Mouse (Mus musculus) forebrain, embryonic 16.5 days (tissue): ENCODE results near the gene Ggta1. TPM values are rescaled to one million over a fixed set of nuclear protein-coding genes. Genes with fewer than 3 reads are reported as not detected.

Experiments
- ATAC-seq: fragments of 200-750 bp; cut with Nextera tagmentation; 2 replicates; pipeline ENCODE4 v1.8.0; 2017; ENCODE audit warnings: mild to moderate bottlenecking, moderate library complexity
- H3K27ac ChIP-seq: fragments of 300-500 bp; sonication (generic); 2 replicates; pipeline ENCODE4 v1.5.1; 2014; ENCODE audit warnings: low read length, control low read depth
- H3K27me3 ChIP-seq: fragments of 300-500 bp; sonication (generic); replicated peaks from 2 replicates; pipeline ENCODE4 v1.6.1; 2014; ENCODE audit warnings: low read length; ENCODE audit not compliant: control insufficient read depth, insufficient read depth
- H3K36me3 ChIP-seq: fragments of 300-500 bp; sonication (generic); 2 replicates; pipeline ENCODE4 v1.6.1; 2014; ENCODE audit not compliant: control insufficient read depth, insufficient read depth
- H3K4me1 ChIP-seq: fragments of 300-500 bp; sonication (generic); replicated peaks from 2 replicates; pipeline ENCODE4 v1.6.1; 2014; ENCODE audit warnings: low read length; ENCODE audit not compliant: control insufficient read depth, insufficient read depth
- H3K4me2 ChIP-seq: fragments of 300-500 bp; sonication (generic); 2 replicates; pipeline ENCODE4 v1.6.1; 2014; ENCODE audit warnings: mild to moderate bottlenecking, low read length, control low read depth
- H3K4me3 ChIP-seq: fragments of 300-500 bp; sonication (generic); replicated peaks from 2 replicates; pipeline ENCODE4 v1.5.1; 2014; ENCODE audit warnings: mild to moderate bottlenecking, low read length, control low read depth
- H3K9ac ChIP-seq: fragments of 300-500 bp; sonication (generic); replicated peaks from 2 replicates; pipeline ENCODE4 v1.6.1; 2014; ENCODE audit warnings: low read depth, low read length, control low read depth
- H3K9me3 ChIP-seq: fragments of 300-500 bp; sonication (generic); 2 replicates; pipeline ENCODE4 v1.6.1; 2016; ENCODE audit warnings: low read length; ENCODE audit not compliant: control insufficient read depth
- WGBS: fragments of 180-500 bp; shearing (Covaris S2); extraction: QIAGEN DNeasy Blood & Tissue Kit; methylation state at CpG from one replicate; pipeline ENCODE4 v1.1.7; 2014; 5-methylcytosine and 5-hydroxymethylcytosine counted together
- polyA plus RNA-seq: library from polyadenylated mRNA; unstranded; fragments of >200 nt; fragmentation: Nextera tagmentation; extraction: Ambion mirVana; gene quantifications from 2 replicates; pipeline ENCODE4 v1.2.1, GENCODE M21; 2015

Ggta1 gene
- polyA plus RNA-seq, 1 experiment from 2014 or later: 4.1 TPM

DNA sequence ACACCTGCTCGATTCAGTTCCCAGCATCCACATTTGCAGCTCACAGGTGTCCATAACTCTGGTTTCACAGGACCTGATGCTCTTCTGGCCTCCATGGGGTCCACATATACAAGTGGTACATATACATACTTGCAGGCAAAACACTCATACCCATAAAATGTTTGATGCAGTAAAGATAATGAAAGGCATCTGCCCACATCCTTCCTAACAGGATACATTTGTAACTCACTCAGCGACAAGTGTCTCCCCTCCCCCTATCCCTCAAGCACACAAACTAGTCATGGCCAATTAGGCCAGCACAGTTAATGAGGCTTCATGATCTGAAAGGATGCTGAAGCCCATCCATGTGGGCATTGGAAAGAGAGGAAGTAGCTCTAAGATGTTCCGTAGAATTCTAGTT is 40.6 kb downstream of the Ggta1 start:
- H3K4me3 ChIP-seq: no peak overlapping the region
- no peak overlapping the region for H3K4me2 ChIP-seq
- ATAC-seq: no peak
- H3K4me1 ChIP-seq: no peaks in the 10 kb centered on the region
- H3K9me3 ChIP-seq: no peaks in the 10 kb centered on the region
- 0 out of 2 replicates have a peak, but pooled peaks cover 2% of the 10 kb centered on the region for H3K36me3 ChIP-seq
- 77% methylated on average over 3 of the region's 3 CpGs for WGBS
- H3K9ac ChIP-seq: no peak overlapping the region
- H3K27me3 ChIP-seq: no peaks in the 10 kb centered on the region
- no peak overlapping the region for H3K27ac ChIP-seq

- Histone ChIP-seq H3K36me3 (0 out of 2 replicates have a peak, but pooled peaks cover 2% of the 10 kb centered on the region), H3K27me3 (no peaks in the 10 kb centered on the region), H3K4me2 (no peak overlapping the region), H3K27ac (no peak overlapping the region), H3K9me3 (no peaks in the 10 kb centered on the region), H3K9ac (no peak overlapping the region), H3K4me1 (no peaks in the 10 kb centered on the region), H3K4me3 (no peak overlapping the region)
- no peak for ATAC-seq
- 86% methylated on average over 1 of the region's 1 CpGs for WGBS
These were observed 42.4 kb downstream of the Ggta1 start for GRCm38 (mm10) chr2:35420681-35421080.

DNA sequence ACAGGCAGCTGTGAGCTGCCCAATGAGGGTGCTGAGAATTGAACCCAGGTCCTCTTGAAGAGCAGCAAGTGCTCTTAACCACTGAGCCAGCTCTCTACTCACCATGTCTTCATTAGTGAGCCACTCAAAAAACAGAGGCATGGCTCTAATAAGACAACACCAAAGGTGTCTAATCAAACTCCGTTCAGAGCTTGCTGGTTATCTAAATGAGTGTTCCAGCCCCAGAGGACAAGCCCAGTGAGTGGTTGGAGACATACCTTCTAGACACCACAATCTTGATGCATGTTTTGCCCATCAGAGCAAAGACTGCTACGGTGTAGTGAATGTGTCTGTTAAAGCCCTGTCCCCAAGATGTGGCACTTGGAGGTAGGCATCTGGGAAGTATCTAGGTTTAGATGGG is 43.4 kb downstream of the Ggta1 start:
- Histone ChIP-seq H3K36me3 (0 out of 2 replicates have a peak, but pooled peaks cover 2% of the 10 kb centered on the region), H3K4me3 (no peak overlapping the region), H3K9me3 (no peaks in the 10 kb centered on the region), H3K4me2 (no peak overlapping the region), H3K4me1 (no peaks in the 10 kb centered on the region), H3K27me3 (no peaks in the 10 kb centered on the region), H3K27ac (no peak overlapping the region), H3K9ac (no peak overlapping the region)
- WGBS: 90% methylated on average over 2 of the region's 2 CpGs
- no peak for ATAC-seq

GRCm38 (mm10) chr2:35419243-35419642 is 43.8 kb downstream of the Ggta1 start:
- no peak overlapping the region for H3K9ac ChIP-seq
- H3K4me3 ChIP-seq: no peak overlapping the region
- no peaks in the 10 kb centered on the region for H3K27me3 ChIP-seq
- no peak for ATAC-seq
- no peak overlapping the region for H3K27ac ChIP-seq
- H3K4me2 ChIP-seq: no peak overlapping the region
- H3K4me1 ChIP-seq: no peaks in the 10 kb centered on the region
- WGBS: 95% methylated on average over 2 of the region's 4 CpGs
- H3K36me3 ChIP-seq: 0 out of 2 replicates have a peak, but pooled peaks cover 2% of the 10 kb centered on the region
- no peaks in the 10 kb centered on the region for H3K9me3 ChIP-seq

- Histone ChIP-seq H3K4me3 (no peak overlapping the region), H3K27ac (no peak overlapping the region), H3K27me3 (no peaks in the 10 kb centered on the region), H3K4me2 (no peak overlapping the region), H3K36me3 (0 out of 2 replicates have a peak, but pooled peaks cover 2% of the 10 kb centered on the region), H3K9ac (no peak overlapping the region), H3K9me3 (no peaks in the 10 kb centered on the region), H3K4me1 (no peaks in the 10 kb centered on the region)
- 85% methylated on average over 1 of the region's 1 CpGs for WGBS
- ATAC-seq: no peak
These were observed 45.8 kb downstream of the Ggta1 start for GRCm38 (mm10) chr2:35417231-35417630.

DNA sequence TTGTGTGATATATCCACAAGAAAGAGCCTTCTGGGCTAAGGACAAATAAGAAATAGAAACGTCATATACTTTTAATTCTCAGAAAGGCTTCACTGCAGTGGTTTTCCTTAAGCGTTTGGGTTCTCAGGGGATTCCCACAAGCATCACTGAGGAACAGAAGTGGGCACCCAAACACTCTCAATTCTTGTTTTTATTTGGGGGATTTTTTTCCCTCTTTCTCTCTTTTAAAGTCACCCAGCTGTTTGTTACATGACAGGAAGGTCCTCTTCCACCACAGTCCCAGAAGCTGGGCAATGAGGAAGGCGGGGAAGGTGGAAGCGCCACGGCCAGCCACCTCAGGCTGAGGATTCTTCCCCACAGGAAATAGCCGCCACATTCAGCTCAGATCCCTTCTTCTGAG is 46.6 kb downstream of the Ggta1 start:
- no peak for ATAC-seq
- H3K9ac ChIP-seq: no peak overlapping the region
- no peaks in the 10 kb centered on the region for H3K4me1 ChIP-seq
- WGBS: 84% methylated on average over 6 of the region's 6 CpGs
- H3K36me3 ChIP-seq: 0 out of 2 replicates have a peak, but pooled peaks cover 2% of the 10 kb centered on the region
- no peaks in the 10 kb centered on the region for H3K27me3 ChIP-seq
- no peak overlapping the region for H3K4me2 ChIP-seq
- H3K27ac ChIP-seq: no peak overlapping the region
- H3K9me3 ChIP-seq: no peaks in the 10 kb centered on the region
- no peak overlapping the region for H3K4me3 ChIP-seq

- 80% methylated on average over 3 of the region's 3 CpGs for WGBS
- no peaks in the 10 kb centered on the region for H3K9me3 ChIP-seq
- ATAC-seq: no peak
- no peaks in the 10 kb centered on the region for H3K27me3 ChIP-seq
- H3K27ac ChIP-seq: no peak overlapping the region
- H3K36me3 ChIP-seq: no peaks in the 10 kb centered on the region
- H3K4me1 ChIP-seq: no peaks in the 10 kb centered on the region
- no peak overlapping the region for H3K4me2 ChIP-seq
- no peak overlapping the region for H3K9ac ChIP-seq
- H3K4me3 ChIP-seq: no peak overlapping the region
These were observed 50.2 kb downstream of the Ggta1 start for GRCm38 (mm10) chr2:35412810-35413209.

DNA sequence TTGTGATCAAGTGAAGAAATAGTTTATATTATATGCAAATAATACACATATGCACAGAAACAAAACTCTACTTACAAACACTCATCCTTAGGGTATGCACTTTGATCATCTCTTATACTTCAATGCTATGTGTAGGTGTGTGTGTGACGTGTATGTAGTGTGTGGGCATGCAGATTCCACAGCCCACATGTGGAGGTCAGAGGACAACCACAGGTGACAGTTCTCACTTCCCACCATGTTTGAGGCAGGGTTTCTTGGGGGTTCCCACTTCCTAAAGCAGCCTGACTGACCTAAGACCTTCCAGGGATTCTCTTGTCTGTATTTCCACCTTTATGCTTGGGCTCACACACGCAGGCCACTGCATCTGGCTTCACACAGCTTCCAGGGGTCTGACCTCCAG is 50.8 kb downstream of the Ggta1 start:
- no peak for ATAC-seq
- Histone ChIP-seq H3K4me1 (no peaks in the 10 kb centered on the region), H3K27me3 (no peaks in the 10 kb centered on the region), H3K4me3 (no peak overlapping the region), H3K4me2 (no peak overlapping the region), H3K9me3 (no peaks in the 10 kb centered on the region), H3K9ac (no peak overlapping the region), H3K27ac (no peak overlapping the region), H3K36me3 (no peaks in the 10 kb centered on the region)
- 87% methylated on average over 2 of the region's 2 CpGs for WGBS

DNA sequence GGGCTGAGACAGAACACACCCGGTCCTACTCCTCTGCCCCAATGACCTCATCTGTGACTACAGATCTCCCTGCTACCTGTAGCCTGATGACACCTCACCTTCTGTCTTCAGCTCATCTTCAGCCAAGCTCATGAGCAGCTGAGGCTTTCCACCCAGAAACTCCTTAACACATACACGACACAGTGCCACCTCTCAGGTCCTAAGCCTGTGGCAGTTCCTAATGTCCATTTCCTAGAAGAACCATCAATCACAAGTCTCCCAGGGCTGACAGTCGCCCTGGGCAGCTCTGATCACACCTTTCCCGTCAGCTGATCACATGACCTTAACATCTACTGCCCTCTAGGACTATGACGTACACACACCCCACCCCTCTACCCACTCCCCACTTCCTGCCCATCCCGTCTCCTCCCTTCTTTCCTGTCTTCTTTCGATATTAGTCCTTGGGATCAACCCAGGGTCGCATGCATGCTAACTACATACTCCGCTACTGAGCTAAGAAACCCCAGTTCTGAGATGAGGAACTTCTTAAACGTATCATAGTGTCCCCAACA is 51.3 kb downstream of the Ggta1 start:
- Histone ChIP-seq H3K36me3 (no peaks in the 10 kb centered on the region), H3K4me1 (no peaks in the 10 kb centered on the region), H3K4me3 (no peak overlapping the region), H3K9ac (no peak overlapping the region), H3K4me2 (no peak overlapping the region), H3K27ac (no peak overlapping the region), H3K9me3 (no peaks in the 10 kb centered on the region), H3K27me3 (no peaks in the 10 kb centered on the region)
- no peak for ATAC-seq
- 80% methylated on average over 10 of the region's 10 CpGs for WGBS

GRCm38 (mm10) chr2:35409466-35409865 is 53.6 kb downstream of the Ggta1 start:
- no peak for ATAC-seq
- 92% methylated on average over 6 of the region's 6 CpGs for WGBS
- Histone ChIP-seq H3K4me1 (no peaks in the 10 kb centered on the region), H3K4me3 (no peak overlapping the region), H3K9ac (no peak overlapping the region), H3K36me3 (no peaks in the 10 kb centered on the region), H3K4me2 (no peak overlapping the region), H3K9me3 (no peaks in the 10 kb centered on the region), H3K27me3 (no peaks in the 10 kb centered on the region), H3K27ac (no peak overlapping the region)
